14 mouse cellular contexts compared by ENCODE assay signal in the genomic region with DNA sequence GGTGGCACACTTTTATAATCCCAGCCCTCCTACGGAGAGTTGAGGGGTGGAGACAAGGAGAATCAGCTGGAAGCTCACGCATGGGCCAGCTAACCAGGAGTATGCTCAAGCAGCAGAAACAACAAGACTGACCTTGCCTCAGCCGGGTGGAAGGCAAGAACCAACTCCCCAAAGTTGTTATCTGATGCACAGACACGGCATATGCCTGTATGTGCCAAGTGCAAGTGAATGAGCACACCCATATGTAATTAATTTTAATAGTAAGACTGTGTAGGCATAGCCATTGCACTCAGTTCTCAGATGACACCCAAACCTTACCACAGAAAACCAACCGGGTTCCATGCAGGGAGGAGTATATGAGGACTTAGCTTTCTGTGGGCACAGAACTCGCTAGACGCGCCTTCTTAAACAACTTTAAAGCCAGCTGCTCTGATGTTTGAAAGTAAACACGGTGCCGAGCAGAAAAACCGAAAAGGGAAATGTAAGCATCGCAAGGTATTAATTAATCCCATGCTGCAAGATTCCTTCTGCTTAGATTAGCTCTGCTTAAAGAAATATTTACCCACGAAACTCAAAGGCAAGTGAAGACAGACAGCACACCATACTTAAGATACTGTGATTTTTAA. TPM values are rescaled to one million over a fixed set of nuclear protein-coding genes. Genes with fewer than 3 reads are reported as not detected.
A peak's percentile ranks its signal among the peaks of the same experiment; 100 is the strongest.
DNase-seq lines count a peak whose midpoint lies in the region; ATAC-seq and TF ChIP-seq lines count a peak whose summit lies in the region.
"Had no signal": no experiment of that assay in that cellular context is flagged by ENCODE, and none has a peak within 500 bp of the region (broad histone marks: within the 10 kb centered on the region; RNA-seq: fewer than 3 reads in every experiment).

No protein-coding gene starts in this region.

- ATAC-seq in frontal cortex, adult (ENCODE audit: low TSS enrichment): 0 out of 2 replicates have a peak, but pooled peaks have one; percentile 28
- ATAC-seq in intestine, postnatal 0 days: no peak
- no peak for ATAC-seq in intestine, embryonic 15.5 days
- no peak for ATAC-seq in midbrain, embryonic 15.5 days (replicated peaks)
- ATAC-seq in stomach, embryonic 15.5 days (ENCODE audit: insufficient read depth, low FRiP score, low read depth): no peak

- no peak overlapping the region for H3K4me3 ChIP-seq in intestine, postnatal 0 days (ENCODE audit: low read depth, low read length)
- no peak overlapping the region for H3K4me3 ChIP-seq in intestine, embryonic 15.5 days (replicated peaks)
- no peak overlapping the region for H3K4me3 ChIP-seq in midbrain, embryonic 15.5 days
- no peak overlapping the region for H3K4me3 ChIP-seq in midbrain, embryonic 10.5 days
- H3K4me3 ChIP-seq in stomach, embryonic 15.5 days (replicated peaks): no peak overlapping the region
- H3K4me3 ChIP-seq in hindbrain, embryonic 10.5 days: no peak overlapping the region
- H3K4me3 ChIP-seq: forebrain, embryonic 10.5 days; midbrain, embryonic 12.5 days had no signal

- no peak for DNase-seq in frontal cortex, postnatal 14 days (ENCODE audit: low spot score in 2 of 2)
- no peak for DNase-seq in midbrain, embryonic 10.5 days (ENCODE audit: low spot score)
- DNase-seq in hindbrain, embryonic 10.5 days (ENCODE audit: low spot score): no peak
- DNase-seq: cerebellum, adult 2 months; lung, postnatal 14 days; thymus, postnatal 36 days had no signal

- 48% methylated on average over 13 of the region's 13 CpGs for WGBS in intestine, postnatal 0 days
- 44% methylated on average over 13 of the region's 13 CpGs for WGBS in intestine, embryonic 15.5 days
- WGBS in midbrain, embryonic 15.5 days: 56% methylated on average over 13 of the region's 13 CpGs
- WGBS in midbrain, embryonic 10.5 days: 80% methylated on average over 13 of the region's 13 CpGs
- 39% methylated on average over 13 of the region's 13 CpGs for WGBS in stomach, embryonic 15.5 days
- 68% methylated on average over 13 of the region's 13 CpGs for WGBS in hindbrain, embryonic 10.5 days

- TF ChIP-seq CTCF in intestine, postnatal 0 days (IDR thresholded peaks at IDR 0.05; ENCODE audit: low read depth): no peak

- 0 out of 2 replicates have a peak overlapping the region, but pooled peaks have one; percentile 2 for H3K4me2 ChIP-seq in intestine, postnatal 0 days (replicated peaks; ENCODE audit: low read depth)
- no peak overlapping the region for H3K4me2 ChIP-seq in intestine, embryonic 15.5 days (replicated peaks)
- 0 out of 2 replicates have a peak overlapping the region, but pooled peaks have one; percentile 1 for H3K4me2 ChIP-seq in midbrain, embryonic 15.5 days
- peak overlapping the region; percentile 3; the same call in 1 of the 2 replicates for H3K4me2 ChIP-seq in stomach, embryonic 15.5 days
- H3K4me2 ChIP-seq: midbrain, embryonic 12.5 days had no signal

- no peaks in the 10 kb centered on the region for H3K36me3 ChIP-seq in intestine, postnatal 0 days (ENCODE audit: control insufficient read depth, insufficient read depth)
- H3K36me3 ChIP-seq in intestine, embryonic 15.5 days: no peaks in the 10 kb centered on the region
- no peaks in the 10 kb centered on the region for H3K36me3 ChIP-seq in midbrain, embryonic 15.5 days (replicated peaks)
- peaks cover 7% of the 10 kb centered on the region for H3K36me3 ChIP-seq in midbrain, embryonic 10.5 days
- peaks cover 3% of the 10 kb centered on the region; the same call in 1 of the 2 replicates for H3K36me3 ChIP-seq in stomach, embryonic 15.5 days
- peaks cover 15% of the 10 kb centered on the region for H3K36me3 ChIP-seq in hindbrain, embryonic 10.5 days
- H3K36me3 ChIP-seq: midbrain, embryonic 12.5 days had no signal

- no peaks in the 10 kb centered on the region for H3K9me3 ChIP-seq in intestine, postnatal 0 days (ENCODE audit: control insufficient read depth)
- H3K9me3 ChIP-seq in intestine, embryonic 15.5 days: no peaks in the 10 kb centered on the region
- H3K9me3 ChIP-seq in midbrain, embryonic 15.5 days: no peaks in the 10 kb centered on the region
- peaks cover 8% of the 10 kb centered on the region for H3K9me3 ChIP-seq in midbrain, embryonic 10.5 days (replicated peaks)
- no peaks in the 10 kb centered on the region for H3K9me3 ChIP-seq in stomach, embryonic 15.5 days
- 0 out of 2 replicates have a peak, but pooled peaks cover 3% of the 10 kb centered on the region for H3K9me3 ChIP-seq in hindbrain, embryonic 10.5 days
- H3K9me3 ChIP-seq: midbrain, embryonic 12.5 days had no signal

- 0 out of 2 replicates have a peak, but pooled peaks cover 6% of the 10 kb centered on the region for H3K4me1 ChIP-seq in intestine, postnatal 0 days (replicated peaks; ENCODE audit: control insufficient read depth, insufficient read depth, low read length)
- peaks cover 24% of the 10 kb centered on the region for H3K4me1 ChIP-seq in intestine, embryonic 15.5 days (replicated peaks)
- peaks cover 7% of the 10 kb centered on the region; the same call in 1 of the 2 replicates for H3K4me1 ChIP-seq in midbrain, embryonic 15.5 days
- peaks cover 28% of the 10 kb centered on the region for H3K4me1 ChIP-seq in midbrain, embryonic 10.5 days
- H3K4me1 ChIP-seq in stomach, embryonic 15.5 days: peaks cover 13% of the 10 kb centered on the region
- peaks cover 29% of the 10 kb centered on the region for H3K4me1 ChIP-seq in hindbrain, embryonic 10.5 days (replicated peaks)

- H3K27ac ChIP-seq in intestine, postnatal 0 days (ENCODE audit: low read depth, low read length): no peak overlapping the region
- no peak overlapping the region for H3K27ac ChIP-seq in intestine, embryonic 15.5 days
- H3K27ac ChIP-seq in midbrain, embryonic 15.5 days: no peak overlapping the region
- no peak overlapping the region for H3K27ac ChIP-seq in midbrain, embryonic 10.5 days (replicated peaks)
- H3K27ac ChIP-seq in stomach, embryonic 15.5 days: 0 out of 2 replicates have a peak overlapping the region, but pooled peaks have one; percentile 21
- H3K27ac ChIP-seq in hindbrain, embryonic 10.5 days: no peak overlapping the region
- H3K27ac ChIP-seq: forebrain, embryonic 10.5 days; liver, embryonic 14.5 days; midbrain, embryonic 12.5 days had no signal

- H3K9ac ChIP-seq in intestine, postnatal 0 days (ENCODE audit: low read depth, low read length): no peak overlapping the region
- H3K9ac ChIP-seq in intestine, embryonic 15.5 days: no peak overlapping the region
- no peak overlapping the region for H3K9ac ChIP-seq in midbrain, embryonic 15.5 days
- no peak overlapping the region for H3K9ac ChIP-seq in stomach, embryonic 15.5 days
- H3K9ac ChIP-seq: liver, embryonic 14.5 days; midbrain, embryonic 12.5 days had no signal

- H3K27me3 ChIP-seq in intestine, postnatal 0 days (replicated peaks; ENCODE audit: control insufficient read depth, insufficient read depth, low read length): no peaks in the 10 kb centered on the region
- H3K27me3 ChIP-seq in intestine, embryonic 15.5 days (replicated peaks): no peaks in the 10 kb centered on the region
- no peaks in the 10 kb centered on the region for H3K27me3 ChIP-seq in midbrain, embryonic 15.5 days (replicated peaks)
- H3K27me3 ChIP-seq in midbrain, embryonic 10.5 days (ENCODE audit: low read depth, poor library complexity, severe bottlenecking): peaks cover 5% of the 10 kb centered on the region; the same call in 1 of the 2 replicates
- H3K27me3 ChIP-seq in stomach, embryonic 15.5 days (replicated peaks): no peaks in the 10 kb centered on the region
- peaks cover 7% of the 10 kb centered on the region; the same call in 1 of the 2 replicates for H3K27me3 ChIP-seq in hindbrain, embryonic 10.5 days (ENCODE audit: insufficient read depth, poor library complexity, severe bottlenecking)

RNA-seq across cellular contexts. Expression of a gene that starts 9.1 kb away (rescaled TPM):
- polyA plus RNA-seq in intestine, postnatal 0 days (2015; fragmentation: Nextera tagmentation; extraction: Ambion mirVana): 3.8 and 4.4 TPM in 2 replicates
- polyA plus RNA-seq in intestine, embryonic 15.5 days (2015; fragmentation: Nextera tagmentation; extraction: Ambion mirVana): 11.1 and 11.7 TPM in 2 replicates
- polyA plus RNA-seq in midbrain, embryonic 15.5 days (2015; fragmentation: Nextera tagmentation; extraction: Ambion mirVana): 21.3 and 28.3 TPM in 2 replicates
- polyA plus RNA-seq in midbrain, embryonic 10.5 days (2016; fragmentation: Nextera tagmentation; extraction: Ambion mirVana): 7.9 and 9.1 TPM in 2 replicates
- 14.7 and 15.5 TPM in 2 replicates for polyA plus RNA-seq in stomach, embryonic 15.5 days (2015; fragmentation: Nextera tagmentation; extraction: Ambion mirVana)
- polyA plus RNA-seq in hindbrain, embryonic 10.5 days (2016; fragmentation: Nextera tagmentation; extraction: Ambion mirVana): 12.0 and 14.2 TPM in 2 replicates
